Mouse (Mus musculus) G1E (cell line): ENCODE data around the gene Trit1.

ENCODE experiments used
- CTCF ChIP-seq: IDR thresholded peaks from 2 replicates; pipeline ENCODE4 v1.5.1; 2012; ENCODE audit warnings: low read depth, low read length, inconsistent platforms, mixed read lengths
- GATA1 ChIP-seq: IDR thresholded peaks from 2 replicates; pipeline ENCODE4 v1.6.1; 2012; ENCODE audit warnings: borderline replicate concordance, low read length, inconsistent platforms, mixed read lengths
- GATA2 ChIP-seq: IDR thresholded peaks from 2 replicates; pipeline ENCODE4 v1.6.1; 2012; ENCODE audit warnings: low read depth, low read length, inconsistent platforms, borderline replicate concordance
- POLR2AphosphoS5 ChIP-seq: IDR thresholded peaks from 2 replicates; pipeline ENCODE4 v1.6.1; 2012; ENCODE audit warnings: low read depth, low read length, inconsistent platforms; ENCODE audit not compliant: insufficient replicate concordance
- TAL1 ChIP-seq: conservative IDR thresholded peaks from 2 replicates; pipeline ENCODE4 v1.6.1; 2012; ENCODE audit warnings: low read depth, low read length, inconsistent platforms, mixed read lengths

- TF ChIP-seq CTCF (no peak), GATA1 (no peak), POLR2AphosphoS5 (no peak), TAL1 (no peak), GATA2 (no peak)
These were observed 9.0 kb downstream of the Trit1 start for GRCm38 (mm10) chr4:123025418-123025817.
